Mouse (Mus musculus) stomach, postnatal 0 days (tissue): ENCODE data around the gene Rab4b.

Source experiments
- CTCF ChIP-seq: IDR thresholded peaks from 2 replicates; pipeline ENCODE4 v1.5.1; 2016; ENCODE audit warnings: antibody characterized with exemption, low read depth, mild to moderate bottlenecking, moderate library complexity
- EP300 ChIP-seq: optimal IDR thresholded peaks from 2 replicates; pipeline ENCODE3; 2016; ENCODE audit warnings: antibody characterized with exemption

GRCm38 (mm10) chr7:27168371-27168770, 10.3 kb downstream of the Rab4b start:
- TF ChIP-seq CTCF (no peak), EP300 (no peak)
